20 mouse cellular contexts compared by ENCODE assay signal in the genomic region with DNA sequence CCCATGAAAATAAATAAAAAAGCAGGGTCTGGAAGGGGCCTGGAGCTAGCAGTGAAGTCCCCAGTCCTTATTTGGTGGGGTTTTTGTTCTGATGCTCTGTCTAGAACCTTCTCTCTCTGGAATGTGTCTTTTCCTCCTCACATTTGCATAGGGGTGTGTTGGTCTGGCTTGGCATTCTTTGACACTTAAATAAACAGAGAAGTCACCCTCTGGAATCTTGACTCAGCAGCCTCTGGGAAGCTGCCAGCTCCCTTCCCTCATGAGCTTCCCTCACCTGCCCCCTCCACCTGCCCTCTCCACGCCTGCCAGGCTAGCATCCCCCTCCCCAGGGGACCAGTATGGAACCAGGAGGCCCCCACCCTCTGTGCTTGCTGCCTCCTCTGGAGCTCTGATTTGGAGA. TPM values are rescaled to one million over a fixed set of nuclear protein-coding genes. Genes with fewer than 3 reads are reported as not detected.
A peak's percentile ranks its signal among the peaks of the same experiment; 100 is the strongest.
DNase-seq lines count a peak whose midpoint lies in the region; ATAC-seq and TF ChIP-seq lines count a peak whose summit lies in the region.
"Had no signal": no experiment of that assay in that cellular context is flagged by ENCODE, and none has a peak within 500 bp of the region (broad histone marks: within the 10 kb centered on the region; RNA-seq: fewer than 3 reads in every experiment).

No protein-coding gene starts in this region.

- no peak for TF ChIP-seq EP300 in stomach, postnatal 0 days (optimal IDR thresholded peaks at IDR 0.05)

- POLR2A ChIA-PET in Patski (lab: Charles Lee) = interaction anchor here (1.2 to 1.5 kb wide), 2 partner anchors 11 to 13 kb away, joined by 5 to 7 read pairs; no protein-coding TSS in a partner anchor

- no peak overlapping the region for H3K27ac ChIP-seq in lung, embryonic 16.5 days (ENCODE audit: low read length)
- H3K27ac ChIP-seq in stomach, postnatal 0 days (replicated peaks) = peak overlapping the region; percentile 24; the same call in 1 of the 2 replicates
- H3K27ac ChIP-seq in hindbrain, postnatal 0 days = no peak overlapping the region
- H3K27ac ChIP-seq: embryonic facial prominence, embryonic 15.5 days; heart, embryonic 15.5 days; hindbrain, embryonic 13.5 days; midbrain, embryonic 13.5 days had no signal

- H3K27me3 ChIP-seq in Patski = no peaks in the 10 kb centered on the region
- no peaks in the 10 kb centered on the region for H3K27me3 ChIP-seq in lung, embryonic 16.5 days (ENCODE audit: control insufficient read depth, insufficient read depth, low read depth, low read length)
- H3K27me3 ChIP-seq in stomach, postnatal 0 days (ENCODE audit: control insufficient read depth, insufficient read depth, low read length) = no peaks in the 10 kb centered on the region
- H3K27me3 ChIP-seq in hindbrain, postnatal 0 days (ENCODE audit: insufficient read depth, low read length) = no peaks in the 10 kb centered on the region
- H3K27me3 ChIP-seq: embryonic facial prominence, embryonic 15.5 days; heart, embryonic 15.5 days; hindbrain, embryonic 13.5 days; midbrain, embryonic 13.5 days had no signal

- peak; percentile 36 to 46 for DNase-seq in kidney, postnatal 4 days
- DNase-seq in kidney, postnatal 36 days = no peak
- DNase-seq in Patski (ENCODE audit: low read depth, low spot score) = peak; percentile 77
- peak; percentile 62 for DNase-seq in stomach, postnatal 0 days (ENCODE audit: low spot score)
- DNase-seq in frontal cortex, postnatal 10 days (ENCODE audit: low spot score in 2 of 2) = no peak
- DNase-seq in hindbrain, postnatal 0 days (ENCODE audit: low spot score) = no peak
- DNase-seq: cerebellum, adult 2 months; kidney, adult 11 months; layer of hippocampus, postnatal 36 days; right cerebral cortex, adult 18-20 months had no signal

- no peaks in the 10 kb centered on the region for H3K9me3 ChIP-seq in lung, embryonic 16.5 days (ENCODE audit: control insufficient read depth, low read length)
- no peaks in the 10 kb centered on the region for H3K9me3 ChIP-seq in stomach, postnatal 0 days (ENCODE audit: control insufficient read depth, low read length)
- no peaks in the 10 kb centered on the region for H3K9me3 ChIP-seq in hindbrain, postnatal 0 days (ENCODE audit: low read length)
- H3K9me3 ChIP-seq: embryonic facial prominence, embryonic 15.5 days; heart, embryonic 15.5 days; hindbrain, embryonic 13.5 days; midbrain, embryonic 13.5 days had no signal

- H3K36me3 ChIP-seq in lung, embryonic 16.5 days (ENCODE audit: control insufficient read depth, insufficient read depth, low read length) = no peaks in the 10 kb centered on the region
- no peaks in the 10 kb centered on the region for H3K36me3 ChIP-seq in stomach, postnatal 0 days (ENCODE audit: control insufficient read depth, insufficient read depth, low read length)
- H3K36me3 ChIP-seq in hindbrain, postnatal 0 days (ENCODE audit: insufficient read depth, low read length) = no peaks in the 10 kb centered on the region
- H3K36me3 ChIP-seq: embryonic facial prominence, embryonic 15.5 days; heart, embryonic 15.5 days; hindbrain, embryonic 13.5 days; midbrain, embryonic 13.5 days had no signal

- 27% methylated on average over 1 of the region's 1 CpGs for WGBS in lung, embryonic 16.5 days
- WGBS in stomach, postnatal 0 days = 36% methylated on average over 1 of the region's 1 CpGs
- WGBS in hindbrain, postnatal 0 days = 53% methylated on average over 1 of the region's 1 CpGs

- in situ Hi-C loops in Patski (cut with MboI; ENCODE audit: low pct_unique_long_range_greater_than_20kb) = no loop called here

- H3K4me2 ChIP-seq in lung, embryonic 16.5 days (ENCODE audit: low read depth, low read length) = no peak overlapping the region
- H3K4me2 ChIP-seq in stomach, postnatal 0 days (replicated peaks; ENCODE audit: low read depth) = no peak overlapping the region
- H3K4me2 ChIP-seq in hindbrain, postnatal 0 days (ENCODE audit: low read depth, low read length) = no peak overlapping the region
- H3K4me2 ChIP-seq: embryonic facial prominence, embryonic 15.5 days; heart, embryonic 15.5 days; hindbrain, embryonic 13.5 days; midbrain, embryonic 13.5 days had no signal

- no peak overlapping the region for H3K4me3 ChIP-seq in lung, embryonic 16.5 days (ENCODE audit: low read length)
- no peak overlapping the region for H3K4me3 ChIP-seq in stomach, postnatal 0 days (ENCODE audit: low read depth, low read length)
- no peak overlapping the region for H3K4me3 ChIP-seq in hindbrain, postnatal 0 days (ENCODE audit: low read length)
- H3K4me3 ChIP-seq: embryonic facial prominence, embryonic 15.5 days; heart, embryonic 15.5 days; hindbrain, embryonic 13.5 days; midbrain, embryonic 13.5 days had no signal

- CTCF ChIA-PET in Patski (lab: Charles Lee) = interaction anchor here (0.8 to 3.3 kb wide), 4 partner anchors 11 to 29 kb away, joined by 3 to 18 read pairs (median 6); no protein-coding TSS in a partner anchor

- ATAC-seq in Patski = peak; percentile 75
- peak; percentile 65 for ATAC-seq in lung, embryonic 16.5 days (ENCODE audit: low read depth)
- peak; percentile 58 for ATAC-seq in stomach, postnatal 0 days (ENCODE audit: low FRiP score, low TSS enrichment)
- no peak for ATAC-seq in hindbrain, postnatal 0 days
- ATAC-seq: forebrain, embryonic 14.5 days; midbrain, embryonic 13.5 days had no signal

- no peak overlapping the region for H3K9ac ChIP-seq in lung, embryonic 16.5 days (ENCODE audit: low read length)
- H3K9ac ChIP-seq in stomach, postnatal 0 days (ENCODE audit: low read length) = no peak overlapping the region
- H3K9ac ChIP-seq in hindbrain, postnatal 0 days (replicated peaks; ENCODE audit: low read length) = no peak overlapping the region
- H3K9ac ChIP-seq: embryonic facial prominence, embryonic 15.5 days; heart, embryonic 15.5 days; hindbrain, embryonic 13.5 days; midbrain, embryonic 13.5 days had no signal

- H3K4me1 ChIP-seq in lung, embryonic 16.5 days (replicated peaks; ENCODE audit: control insufficient read depth, insufficient read depth, low read length) = peaks cover 5% of the 10 kb centered on the region; the same call in 1 of the 2 replicates
- H3K4me1 ChIP-seq in stomach, postnatal 0 days (replicated peaks; ENCODE audit: control insufficient read depth, insufficient read depth) = no peaks in the 10 kb centered on the region; the same call in 1 of the 2 replicates
- H3K4me1 ChIP-seq in hindbrain, postnatal 0 days (ENCODE audit: insufficient read depth, low read length) = no peaks in the 10 kb centered on the region
- H3K4me1 ChIP-seq: heart, embryonic 15.5 days had no signal

- no peak for TF ChIP-seq CTCF in Patski (IDR thresholded peaks at IDR 0.05)
- no peak for TF ChIP-seq CTCF in stomach, postnatal 0 days (IDR thresholded peaks at IDR 0.05; ENCODE audit: low read depth)
- TF ChIP-seq CTCF in hindbrain, postnatal 0 days (IDR thresholded peaks at IDR 0.05; ENCODE audit: low read depth) = no peak

RNA-seq across cellular contexts. Expression of a gene that starts 16.0 kb away (rescaled TPM):
- polyA plus RNA-seq in Patski (2021) = 0.37 TPM
- polyA plus RNA-seq in lung, embryonic 16.5 days (2015; fragmentation: Nextera tagmentation; extraction: Ambion mirVana) = 0.77 and 1.2 TPM in 2 replicates
- 1.9 and 2.6 TPM in 2 replicates for polyA plus RNA-seq in stomach, postnatal 0 days (2015; fragmentation: Nextera tagmentation; extraction: Ambion mirVana)
- not detected in 2 replicates for total RNA-seq in hindbrain, postnatal 0 days (2014; rRNA removed)
- not detected in 2 replicates for polyA plus RNA-seq in hindbrain, postnatal 0 days (2015; fragmentation: Nextera tagmentation; extraction: Ambion mirVana)
- total RNA-seq: gastrocnemius, adult 18-20 months; layer of hippocampus, postnatal 36 days; left cerebral cortex, postnatal 36 days; liver, adult 2 months had no signal
- polyA plus RNA-seq: cerebellum, adult 2 months; forebrain, embryonic 14.5 days; hindbrain, embryonic 13.5 days; liver, adult 2 months; midbrain, embryonic 13.5 days; testis, adult 2 months had no signal

RNA-seq across cellular contexts. Expression of a gene that starts 27.1 kb away (rescaled TPM):
- 55.0 TPM for polyA plus RNA-seq in Patski (2021)
- polyA plus RNA-seq in lung, embryonic 16.5 days (2015; fragmentation: Nextera tagmentation; extraction: Ambion mirVana) = 26.6 and 27.2 TPM in 2 replicates
- polyA plus RNA-seq in stomach, postnatal 0 days (2015; fragmentation: Nextera tagmentation; extraction: Ambion mirVana) = 26.5 and 27.9 TPM in 2 replicates
- total RNA-seq in hindbrain, postnatal 0 days (2014; rRNA removed) = 125 and 154 TPM in 2 replicates
- 76.2 and 82.0 TPM in 2 replicates for polyA plus RNA-seq in hindbrain, postnatal 0 days (2015; fragmentation: Nextera tagmentation; extraction: Ambion mirVana)

RNA-seq across cellular contexts. Expression of a gene that starts 42.2 kb away (rescaled TPM):
- 96.5 TPM for polyA plus RNA-seq in Patski (2021)
- polyA plus RNA-seq in lung, embryonic 16.5 days (2015; fragmentation: Nextera tagmentation; extraction: Ambion mirVana) = 81.8 and 84.8 TPM in 2 replicates
- 36.2 and 38.7 TPM in 2 replicates for polyA plus RNA-seq in stomach, postnatal 0 days (2015; fragmentation: Nextera tagmentation; extraction: Ambion mirVana)
- total RNA-seq in hindbrain, postnatal 0 days (2014; rRNA removed) = 88.3 and 89.0 TPM in 2 replicates
- polyA plus RNA-seq in hindbrain, postnatal 0 days (2015; fragmentation: Nextera tagmentation; extraction: Ambion mirVana) = 105 TPM in 2 replicates

RNA-seq across cellular contexts. Expression of a gene that starts 47.6 kb away (rescaled TPM):
- polyA plus RNA-seq in Patski (2021) = 0.32 TPM
- polyA plus RNA-seq in lung, embryonic 16.5 days (2015; fragmentation: Nextera tagmentation; extraction: Ambion mirVana) = 8.9 and 12.1 TPM in 2 replicates
- 15.0 and 17.1 TPM in 2 replicates for polyA plus RNA-seq in stomach, postnatal 0 days (2015; fragmentation: Nextera tagmentation; extraction: Ambion mirVana)
- 798 and 822 TPM in 2 replicates for total RNA-seq in hindbrain, postnatal 0 days (2014; rRNA removed)
- 693 and 762 TPM in 2 replicates for polyA plus RNA-seq in hindbrain, postnatal 0 days (2015; fragmentation: Nextera tagmentation; extraction: Ambion mirVana)

RNA-seq across cellular contexts. Expression of a gene that starts 51.6 kb away (rescaled TPM):
- 1.1 TPM for polyA plus RNA-seq in Patski (2021)
- 0.15 and 0.47 TPM in 2 replicates for polyA plus RNA-seq in lung, embryonic 16.5 days (2015; fragmentation: Nextera tagmentation; extraction: Ambion mirVana)
- polyA plus RNA-seq in stomach, postnatal 0 days (2015; fragmentation: Nextera tagmentation; extraction: Ambion mirVana) = 0.23 and 0.39 TPM in 2 replicates
- 0.10 TPM in 1 of 2 replicates, not detected in the other for total RNA-seq in hindbrain, postnatal 0 days (2014; rRNA removed)
- polyA plus RNA-seq in hindbrain, postnatal 0 days (2015; fragmentation: Nextera tagmentation; extraction: Ambion mirVana) = not detected in 2 replicates
- total RNA-seq: gastrocnemius, adult 18-20 months; layer of hippocampus, postnatal 36 days; left cerebral cortex, postnatal 36 days had no signal
- polyA plus RNA-seq: cerebellum, adult 2 months; forebrain, embryonic 14.5 days; heart, embryonic 15.5 days; hindbrain, embryonic 13.5 days; midbrain, embryonic 13.5 days had no signal

Comparison
In these comparisons a context has a peak if more than half of its experiments do, and no peak if none do; other contexts are left out.
1. DNase-seq: peak in kidney, postnatal 4 days (2 of 2), Patski (single experiment) and stomach, postnatal 0 days (single experiment); none in kidney, postnatal 36 days (0 of 2), frontal cortex, postnatal 10 days (0 of 2) and hindbrain, postnatal 0 days (single experiment).